Mouse (Mus musculus) neural tube, embryonic 15.5 days (tissue): ENCODE measurements around the gene Nfix. TPM values are rescaled to one million over a fixed set of nuclear protein-coding genes. Genes with fewer than 3 reads are reported as not detected.

ENCODE experiments used
- ATAC-seq: fragments of 200-750 bp; cut with Nextera tagmentation; 2 replicates; pipeline ENCODE4 v1.8.0; 2017; ENCODE audit warnings: mild to moderate bottlenecking, moderate TSS enrichment, moderate library complexity; ENCODE audit not compliant: low FRiP score
- H3K27ac ChIP-seq: fragments of 300-500 bp; sonication (generic); replicated peaks from 2 replicates; pipeline ENCODE4 v1.5.1; 2015; ENCODE audit warnings: mild to moderate bottlenecking, inconsistent platforms
- H3K27me3 ChIP-seq: fragments of 300-500 bp; sonication (generic); replicated peaks from 2 replicates; pipeline ENCODE4 v1.6.1; 2015; ENCODE audit warnings: inconsistent platforms
- H3K36me3 ChIP-seq: fragments of 300-500 bp; sonication (generic); 2 replicates; pipeline ENCODE4 v1.6.1; 2015; ENCODE audit warnings: inconsistent platforms
- H3K4me1 ChIP-seq: fragments of 300-500 bp; sonication (generic); 2 replicates; pipeline ENCODE4 v1.6.1; 2015; ENCODE audit warnings: inconsistent platforms
- H3K4me2 ChIP-seq: fragments of 300-500 bp; sonication (generic); 2 replicates; pipeline ENCODE4 v1.6.1; 2015; ENCODE audit warnings: inconsistent platforms, mild to moderate bottlenecking, moderate library complexity
- H3K4me3 ChIP-seq: fragments of 300-500 bp; sonication (generic); replicated peaks from 2 replicates; pipeline ENCODE4 v1.5.1; 2015; ENCODE audit warnings: mild to moderate bottlenecking, inconsistent platforms
- H3K9ac ChIP-seq: fragments of 300-500 bp; sonication (generic); replicated peaks from 2 replicates; pipeline ENCODE4 v1.6.1; 2015; ENCODE audit warnings: mild to moderate bottlenecking, inconsistent platforms
- H3K9me3 ChIP-seq: fragments of 300-500 bp; sonication (generic); replicated peaks from 2 replicates; pipeline ENCODE4 v1.6.1; 2016; ENCODE audit warnings: inconsistent platforms
- WGBS: fragments of 180-500 bp; shearing (Covaris S2); methylation state at CpG from one replicate; pipeline ENCODE4 v1.1.7; 2015; ENCODE audit warnings: mixed read lengths; 5-methylcytosine and 5-hydroxymethylcytosine counted together
- polyA plus RNA-seq: library from polyadenylated mRNA; unstranded; fragments of >200 nt; fragmentation: Nextera tagmentation; extraction: Ambion mirVana; gene quantifications from 2 replicates; pipeline ENCODE4 v1.2.1, GENCODE M21; 2015

Nfix gene
- polyA plus RNA-seq, 1 experiment from 2014 or later = 70.5 TPM

DNA sequence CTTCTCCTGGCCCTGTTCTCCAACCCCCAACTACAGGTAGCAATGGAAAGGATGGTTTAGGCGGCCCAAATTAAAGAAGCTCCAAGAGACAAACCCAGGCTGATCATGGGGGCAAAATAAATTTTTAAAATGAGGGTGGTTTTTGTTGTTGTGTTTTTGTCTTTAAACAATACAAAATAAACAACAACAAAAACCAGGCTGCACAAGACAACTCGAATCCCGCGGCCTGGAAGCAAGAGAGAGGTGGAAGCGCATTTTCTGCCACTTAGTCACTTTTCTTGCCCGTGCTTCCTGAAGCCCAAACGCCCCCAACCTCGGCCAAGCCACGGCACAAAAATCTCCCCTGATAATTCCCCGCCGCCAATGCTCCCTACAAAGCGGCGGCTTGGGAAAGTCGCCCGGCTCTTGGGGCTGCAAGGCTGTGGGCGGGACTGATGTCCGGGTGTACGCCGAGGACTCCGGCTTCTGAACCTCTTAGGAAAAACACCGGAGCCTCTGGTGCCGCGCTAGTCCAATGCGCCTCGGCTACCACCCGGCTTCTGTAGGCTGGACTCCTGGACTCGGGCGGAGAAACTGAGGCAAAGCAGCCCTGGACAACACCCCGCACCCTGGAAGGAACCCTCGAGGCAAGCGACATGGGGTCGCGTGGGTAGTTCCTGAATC is 16.1 kb downstream of the Nfix start:
- no peak for ATAC-seq
- peaks cover 84% of the 10 kb centered on the region for H3K27me3 ChIP-seq
- peaks cover 79% of the 10 kb centered on the region for H3K4me1 ChIP-seq

DNA sequence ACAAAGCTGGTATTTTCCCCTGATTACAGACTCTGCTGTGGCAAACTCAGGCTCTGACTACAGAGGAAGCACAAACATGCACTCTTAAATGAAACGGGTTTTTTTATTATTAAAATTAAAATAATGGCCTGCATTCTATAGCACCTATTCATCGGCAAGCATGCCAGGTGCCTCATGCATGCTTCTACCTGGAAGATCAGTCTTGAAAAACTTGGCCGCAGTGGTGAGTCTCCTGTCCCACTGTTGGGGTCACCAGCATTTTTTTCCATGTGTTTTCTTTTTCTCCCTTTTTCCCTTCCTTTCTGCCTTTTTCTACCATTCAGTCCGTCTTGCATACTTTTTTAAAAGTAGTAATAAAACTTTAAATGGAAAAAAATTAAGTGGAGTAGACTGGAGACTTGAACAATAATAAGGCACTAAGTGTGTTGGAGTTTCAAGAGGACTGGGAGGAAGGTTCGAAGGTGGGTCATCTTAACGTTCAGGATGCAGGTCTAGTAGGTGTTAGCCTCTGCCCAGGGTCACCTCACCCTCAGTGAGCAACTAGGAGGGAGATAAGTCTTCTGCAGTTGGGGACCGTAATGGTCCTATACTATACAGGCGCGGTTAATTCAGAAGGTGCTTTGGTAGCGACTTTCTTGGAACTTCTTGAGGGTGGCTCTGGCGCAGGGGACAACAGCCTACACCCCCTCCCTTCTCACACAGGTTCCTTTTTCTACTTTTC is 16.8 kb downstream of the Nfix start:
- WGBS = 16% methylated on average over 11 of the region's 11 CpGs
- Histone ChIP-seq H3K9ac (no peak overlapping the region), H3K27ac (no peak overlapping the region), H3K27me3 (peaks cover 83% of the 10 kb centered on the region), H3K4me3 (no peak overlapping the region), H3K4me1 (peaks cover 80% of the 10 kb centered on the region), H3K36me3 (no peaks in the 10 kb centered on the region), H3K4me2 (no peak overlapping the region), H3K9me3 (no peaks in the 10 kb centered on the region)
- no peak for ATAC-seq

More for the DNA sequence above, 16.1 kb downstream of the Nfix start:
- Histone ChIP-seq H3K4me2 (peak overlapping the region; percentile 48), H3K36me3 (no peaks in the 10 kb centered on the region), H3K4me3 (peak overlapping the region; percentile 20), H3K9ac (no peak overlapping the region), H3K9me3 (no peaks in the 10 kb centered on the region), H3K27ac (peak overlapping the region; percentile 41)
- 3% methylated on average over 33 of the region's 33 CpGs for WGBS

DNA sequence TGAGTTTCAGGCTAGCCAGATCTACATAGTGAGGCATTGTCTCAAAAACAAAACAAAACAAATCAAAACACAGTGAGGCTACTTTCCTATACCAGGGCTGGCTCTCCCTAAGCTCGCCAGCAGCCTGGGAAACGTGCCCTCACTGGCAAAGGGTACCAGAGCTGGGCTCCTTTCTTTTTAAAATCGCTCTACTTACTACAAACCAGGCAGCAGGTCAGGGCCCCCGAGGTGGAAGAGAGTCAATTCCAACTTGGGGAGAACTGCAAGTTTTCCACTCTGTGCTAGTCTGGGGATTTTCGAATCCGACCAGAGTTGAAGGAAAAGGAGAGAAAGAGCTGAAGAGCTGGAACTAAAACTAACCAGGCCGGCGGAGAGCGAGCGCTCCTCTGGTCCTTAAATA is 17.5 kb downstream of the Nfix start:
- Histone ChIP-seq H3K9ac (no peak overlapping the region), H3K4me3 (no peak overlapping the region), H3K27ac (peak overlapping the region; percentile 23; the same call in 1 of the 2 replicates), H3K4me2 (no peak overlapping the region), H3K36me3 (no peaks in the 10 kb centered on the region), H3K27me3 (peaks cover 83% of the 10 kb centered on the region), H3K9me3 (no peaks in the 10 kb centered on the region), H3K4me1 (peaks cover 76% of the 10 kb centered on the region)
- no peak for ATAC-seq
- 20% methylated on average over 10 of the region's 10 CpGs for WGBS

DNA sequence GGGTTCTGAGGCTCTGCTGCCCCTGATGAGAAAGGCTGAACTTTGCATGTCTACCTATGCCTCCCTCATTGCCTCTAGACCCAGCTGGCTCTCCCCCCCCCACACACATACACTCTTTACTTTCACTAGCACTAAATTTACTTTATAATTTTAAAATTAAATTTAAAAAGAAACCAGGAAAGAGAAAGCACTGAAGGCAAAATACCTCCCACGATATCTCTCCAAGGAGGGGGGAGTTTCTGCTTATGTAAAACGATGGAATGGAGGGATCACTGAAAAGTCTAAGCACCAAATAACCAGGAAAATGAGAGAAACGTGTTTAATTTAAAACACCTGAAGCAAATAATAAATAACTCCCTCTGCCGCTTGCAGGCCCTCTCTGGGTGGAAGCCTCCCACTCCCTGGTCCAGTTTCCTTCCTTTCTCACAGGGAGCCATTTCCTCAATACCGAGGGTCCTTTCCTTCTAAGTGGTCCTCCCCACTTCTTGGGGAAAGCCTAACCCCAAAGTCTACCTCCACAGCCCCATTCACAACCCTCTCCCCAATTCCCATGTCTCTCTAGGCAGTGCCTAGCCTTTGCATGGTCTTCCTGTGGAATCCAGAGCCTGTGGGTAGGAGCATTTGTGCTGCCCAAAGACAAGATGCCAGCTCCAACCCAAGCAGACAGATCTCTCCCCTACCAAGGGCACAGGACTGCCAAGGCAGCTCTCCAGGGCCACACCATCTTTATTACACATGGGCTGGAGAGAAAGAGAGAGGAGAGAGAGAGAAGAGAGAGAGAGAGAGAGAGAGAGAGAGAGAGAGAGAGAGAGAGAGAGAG is 18.2 kb downstream of the Nfix start:
- 22% methylated on average over 5 of the region's 5 CpGs for WGBS
- H3K9me3 ChIP-seq = no peaks in the 10 kb centered on the region
- peaks cover 83% of the 10 kb centered on the region for H3K27me3 ChIP-seq
- no peak overlapping the region for H3K4me2 ChIP-seq
- peaks cover 69% of the 10 kb centered on the region for H3K4me1 ChIP-seq
- no peak for ATAC-seq
- H3K9ac ChIP-seq = no peak overlapping the region
- H3K27ac ChIP-seq = peak overlapping the region; percentile 41
- no peaks in the 10 kb centered on the region for H3K36me3 ChIP-seq
- no peak overlapping the region for H3K4me3 ChIP-seq

DNA sequence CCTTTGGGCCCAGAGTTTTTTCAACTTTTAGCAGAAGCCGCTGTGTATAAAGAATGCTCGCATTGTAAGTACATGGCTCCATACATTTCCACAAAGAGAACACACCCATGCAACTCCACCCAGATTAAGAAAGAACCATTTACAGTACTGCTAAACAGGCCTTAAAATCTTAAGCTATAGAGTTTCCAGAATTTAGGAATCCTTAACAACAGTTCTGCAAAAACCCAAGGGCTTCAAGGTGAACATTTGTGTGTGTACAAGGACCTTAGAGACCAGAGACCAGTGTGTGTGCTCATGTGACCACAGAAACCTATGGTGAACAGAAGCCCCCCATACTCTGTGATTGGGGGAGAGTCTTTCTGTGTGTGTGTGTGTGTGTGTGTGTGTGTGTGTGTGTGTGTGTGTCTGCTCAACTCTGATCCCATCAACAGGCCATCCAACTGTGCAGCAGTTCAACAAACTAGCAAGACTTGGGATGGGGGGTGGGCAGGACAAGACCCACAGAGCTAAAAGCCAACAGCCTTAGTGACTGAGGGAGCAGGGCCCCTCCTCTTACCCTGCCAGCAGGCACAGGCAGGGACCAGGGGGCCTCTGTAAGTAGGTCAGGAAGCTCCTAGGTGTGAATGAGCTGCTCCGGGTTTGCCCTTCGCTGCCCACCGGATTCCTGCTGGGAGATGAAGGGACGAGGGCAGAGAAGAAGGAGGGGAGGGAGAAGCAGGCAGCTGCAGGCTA is 19.0 kb downstream of the Nfix start:
- 22% methylated on average over 6 of the region's 6 CpGs for WGBS
- Histone ChIP-seq H3K36me3 (no peaks in the 10 kb centered on the region), H3K27ac (peak overlapping the region; percentile 19; the same call in 1 of the 2 replicates), H3K4me2 (no peak overlapping the region), H3K9ac (no peak overlapping the region), H3K9me3 (no peaks in the 10 kb centered on the region), H3K27me3 (peaks cover 81% of the 10 kb centered on the region), H3K4me1 (peaks cover 67% of the 10 kb centered on the region), H3K4me3 (no peak overlapping the region)
- no peak for ATAC-seq

DNA sequence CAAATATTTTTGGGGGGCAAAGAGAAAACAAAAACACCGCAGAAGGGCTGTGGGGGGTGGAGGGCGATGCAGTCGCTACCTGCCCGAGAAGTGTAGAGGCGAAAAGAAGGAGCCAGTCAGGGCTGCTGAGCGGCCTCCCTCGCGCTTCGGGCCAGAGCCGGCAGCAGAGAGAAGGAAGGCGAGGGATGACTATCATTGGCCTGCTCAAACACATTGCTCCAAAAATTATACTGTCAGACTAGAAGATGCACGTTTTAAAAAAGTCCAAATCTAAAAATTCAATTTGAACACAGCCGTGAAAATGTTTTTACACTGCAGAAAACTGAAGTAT is 20.0 kb downstream of the Nfix start:
- Histone ChIP-seq H3K4me3 (no peak overlapping the region), H3K9ac (no peak overlapping the region), H3K4me1 (peaks cover 68% of the 10 kb centered on the region), H3K9me3 (no peaks in the 10 kb centered on the region), H3K36me3 (no peaks in the 10 kb centered on the region), H3K27ac (peak overlapping the region; percentile 81), H3K27me3 (peaks cover 83% of the 10 kb centered on the region), H3K4me2 (peak overlapping the region; percentile 26)
- WGBS = 9% methylated on average over 13 of the region's 13 CpGs
- ATAC-seq = no peak

DNA sequence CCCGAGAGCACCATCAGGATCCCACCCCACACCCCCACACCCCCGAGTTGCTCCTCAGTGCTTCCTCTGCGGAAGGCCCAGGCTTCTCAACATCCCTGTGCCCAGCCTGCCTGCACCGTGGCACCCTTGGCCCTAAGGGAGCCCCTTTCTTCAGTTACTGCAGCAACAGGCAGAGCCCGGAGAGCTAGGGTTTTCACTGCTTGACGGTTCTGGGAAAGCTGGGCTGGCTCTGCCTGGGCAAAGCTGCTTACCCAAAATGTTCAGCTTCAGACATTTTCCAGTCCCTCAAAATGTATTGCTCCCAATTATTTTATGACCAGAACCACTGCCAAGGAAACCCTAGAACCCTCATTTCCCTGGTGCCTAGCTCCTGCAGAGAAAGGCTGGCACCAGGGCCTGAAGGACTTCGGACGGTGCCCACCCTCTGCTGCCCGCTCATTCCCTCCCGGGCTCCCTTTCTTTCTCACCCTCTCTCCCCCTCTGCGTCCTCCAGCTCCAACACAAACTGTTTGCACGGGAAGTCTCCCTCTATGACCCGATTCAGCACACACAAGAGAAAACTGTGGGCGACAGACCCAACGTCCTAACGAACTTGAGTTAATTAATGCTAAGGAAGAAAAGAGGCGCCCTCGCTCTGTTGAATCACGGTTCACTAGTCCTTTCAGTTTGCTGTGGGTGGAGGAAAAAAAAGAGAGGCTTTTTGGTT is 20.5 kb downstream of the Nfix start:
- peak overlapping the region; percentile 26 for H3K4me2 ChIP-seq
- WGBS = 7% methylated on average over 19 of the region's 19 CpGs
- H3K4me3 ChIP-seq = no peak overlapping the region
- H3K36me3 ChIP-seq = no peaks in the 10 kb centered on the region
- 0 out of 2 replicates have a peak overlapping the region, but pooled peaks have one; percentile 14 for H3K9ac ChIP-seq
- H3K4me1 ChIP-seq = peaks cover 67% of the 10 kb centered on the region
- H3K27ac ChIP-seq = peak overlapping the region; percentile 81
- ATAC-seq = peak; percentile 54; the same call in 1 of the 2 replicates
- peaks cover 81% of the 10 kb centered on the region for H3K27me3 ChIP-seq
- H3K9me3 ChIP-seq = no peaks in the 10 kb centered on the region

DNA sequence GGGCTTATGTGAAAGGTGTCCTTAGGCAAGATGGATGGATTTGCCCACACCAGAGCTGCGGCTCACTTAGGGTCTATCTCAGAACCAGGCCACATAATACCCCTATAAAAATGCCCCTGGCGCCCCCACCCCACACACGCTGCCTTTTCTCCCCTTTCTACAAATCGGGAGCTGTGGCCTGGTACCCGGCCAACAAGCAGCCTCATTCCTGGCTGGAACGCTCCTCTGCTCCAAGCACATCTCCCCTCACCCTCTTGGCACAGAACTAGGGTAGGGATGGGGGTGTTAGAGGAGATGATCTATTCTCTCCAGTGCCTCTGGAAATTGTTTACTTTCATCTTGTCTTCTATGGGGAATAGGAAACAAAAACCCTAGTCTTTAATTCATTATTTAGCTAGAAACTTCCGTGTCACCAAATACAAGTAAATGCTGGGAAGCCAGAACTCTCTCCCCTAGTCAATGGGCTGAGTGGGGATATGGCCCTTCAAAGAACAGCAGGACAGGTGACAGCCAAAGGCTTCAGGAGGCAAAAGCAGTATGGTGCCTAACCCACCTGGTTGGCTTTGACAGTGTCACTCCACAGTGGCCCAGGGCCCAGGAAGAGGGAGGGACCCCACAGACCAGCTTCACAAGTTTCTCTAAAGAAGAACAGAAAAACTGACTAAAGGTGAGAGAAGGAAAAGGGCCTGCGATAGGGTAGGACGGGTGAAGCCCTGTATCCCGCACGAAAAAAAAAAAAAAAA is 21.3 kb downstream of the Nfix start:
- no peak for ATAC-seq
- Histone ChIP-seq H3K27ac (peak overlapping the region; percentile 81), H3K36me3 (no peaks in the 10 kb centered on the region), H3K4me3 (no peak overlapping the region), H3K4me2 (0 out of 2 replicates have a peak overlapping the region, but pooled peaks have one; percentile 26), H3K9ac (no peak overlapping the region), H3K27me3 (peaks cover 79% of the 10 kb centered on the region), H3K4me1 (peaks cover 63% of the 10 kb centered on the region), H3K9me3 (no peaks in the 10 kb centered on the region)
- WGBS = 12% methylated on average over 11 of the region's 11 CpGs

DNA sequence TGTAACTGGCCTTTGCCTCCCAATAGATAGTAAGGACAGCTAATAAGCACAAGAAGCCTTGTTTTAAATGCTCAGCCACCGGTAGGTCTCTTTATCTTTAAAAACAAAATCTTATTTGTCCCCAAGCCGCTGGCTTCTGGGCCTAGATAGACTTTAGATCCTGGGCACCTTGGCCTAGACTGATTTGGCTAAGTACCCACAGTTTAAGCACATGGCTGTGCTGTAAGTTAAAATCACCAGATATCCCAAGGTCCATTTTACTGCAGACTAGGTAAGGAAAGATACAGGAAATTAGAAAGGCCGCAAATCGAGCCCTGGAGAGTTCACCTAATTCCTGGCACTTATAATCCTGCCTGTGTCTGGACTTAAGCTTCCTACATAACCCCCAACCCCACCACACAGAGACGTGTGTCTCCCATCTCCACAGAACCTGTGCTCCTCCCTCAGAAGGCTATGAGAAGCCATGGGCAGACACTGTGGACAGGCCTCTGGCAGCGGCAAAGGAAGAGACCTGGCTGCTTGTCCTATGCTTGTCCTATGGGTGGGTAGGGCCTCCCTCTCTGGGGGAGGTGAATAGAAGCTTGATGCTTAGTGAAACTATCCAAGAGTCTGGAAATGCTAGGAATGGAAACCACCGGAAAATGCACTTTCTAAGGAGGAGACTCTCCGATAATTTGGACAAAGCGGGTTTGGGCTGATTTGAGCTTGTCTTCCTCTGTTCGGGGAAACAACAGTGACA is 22.1 kb downstream of the Nfix start:
- H3K4me3 ChIP-seq = no peak overlapping the region
- no peaks in the 10 kb centered on the region for H3K9me3 ChIP-seq
- H3K9ac ChIP-seq = no peak overlapping the region
- peak overlapping the region; percentile 81 for H3K27ac ChIP-seq
- H3K4me1 ChIP-seq = peaks cover 61% of the 10 kb centered on the region
- H3K36me3 ChIP-seq = no peaks in the 10 kb centered on the region
- 37% methylated on average over 10 of the region's 10 CpGs for WGBS
- peaks cover 72% of the 10 kb centered on the region for H3K27me3 ChIP-seq
- no peak overlapping the region for H3K4me2 ChIP-seq
- ATAC-seq = no peak

DNA sequence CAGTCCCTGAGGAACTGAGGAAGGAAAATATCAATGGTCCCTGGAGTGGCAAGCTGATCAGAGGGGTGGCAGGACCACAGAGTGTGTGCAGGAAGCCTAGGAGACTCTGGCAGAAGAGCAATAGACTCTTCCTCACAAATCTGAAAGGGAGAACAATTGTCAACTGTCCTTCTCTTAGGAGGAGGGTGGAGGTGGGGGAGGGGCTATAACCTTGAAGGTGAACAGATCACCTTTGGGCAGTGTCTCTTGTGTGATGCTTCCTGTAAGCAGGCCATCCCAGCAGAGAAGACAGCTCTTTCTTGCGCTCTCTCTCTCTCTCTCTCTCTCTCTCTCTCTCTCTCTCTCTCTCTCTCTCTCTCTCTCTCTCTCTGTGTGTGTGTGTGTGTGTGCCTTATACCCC is 23.6 kb downstream of the Nfix start:
- Histone ChIP-seq H3K27me3 (peaks cover 68% of the 10 kb centered on the region), H3K27ac (peak overlapping the region; percentile 90; the same call in 1 of the 2 replicates), H3K9ac (no peak overlapping the region), H3K4me3 (no peak overlapping the region), H3K4me2 (no peak overlapping the region), H3K36me3 (no peaks in the 10 kb centered on the region), H3K4me1 (peaks cover 69% of the 10 kb centered on the region), H3K9me3 (no peaks in the 10 kb centered on the region)
- no peak for ATAC-seq
- 33% methylated on average over 1 of the region's 1 CpGs for WGBS
